Mouse (Mus musculus): ENCODE measurements around the gene Bsn. TPM values are rescaled to one million over a fixed set of nuclear protein-coding genes. Genes with fewer than 3 reads are reported as not detected.

The Bsn gene
- polyA plus RNA-seq, 1 experiment, result 0.56 TPM

- Histone ChIP-seq H3K36me3 (ENCODE audit: control insufficient read depth, insufficient read depth) (no peaks in the 10 kb centered on the region), H3K4me2 (ENCODE audit: low read depth) (no peak overlapping the region), H3K4me3 (no peak overlapping the region), H3ac (ENCODE audit: control insufficient read depth, insufficient read length) (no peak overlapping the region), H3K27me3 (ENCODE audit: control insufficient read depth, insufficient read depth, insufficient read length) (no peaks in the 10 kb centered on the region), H3K79me2 (ENCODE audit: control insufficient read depth, insufficient read depth) (no peaks in the 10 kb centered on the region)
- TF ChIP-seq POLR2AphosphoS2 (IDR thresholded peaks at IDR 0.05; ENCODE audit: insufficient read length, low read depth) (no peak), TCF3 (IDR thresholded peaks at IDR 0.05; ENCODE audit: insufficient read length, low read depth) (no peak)
Measured at GRCm38 (mm10) chr9:108139963-108140695, 50.1 kb downstream of the Bsn start.

DNA sequence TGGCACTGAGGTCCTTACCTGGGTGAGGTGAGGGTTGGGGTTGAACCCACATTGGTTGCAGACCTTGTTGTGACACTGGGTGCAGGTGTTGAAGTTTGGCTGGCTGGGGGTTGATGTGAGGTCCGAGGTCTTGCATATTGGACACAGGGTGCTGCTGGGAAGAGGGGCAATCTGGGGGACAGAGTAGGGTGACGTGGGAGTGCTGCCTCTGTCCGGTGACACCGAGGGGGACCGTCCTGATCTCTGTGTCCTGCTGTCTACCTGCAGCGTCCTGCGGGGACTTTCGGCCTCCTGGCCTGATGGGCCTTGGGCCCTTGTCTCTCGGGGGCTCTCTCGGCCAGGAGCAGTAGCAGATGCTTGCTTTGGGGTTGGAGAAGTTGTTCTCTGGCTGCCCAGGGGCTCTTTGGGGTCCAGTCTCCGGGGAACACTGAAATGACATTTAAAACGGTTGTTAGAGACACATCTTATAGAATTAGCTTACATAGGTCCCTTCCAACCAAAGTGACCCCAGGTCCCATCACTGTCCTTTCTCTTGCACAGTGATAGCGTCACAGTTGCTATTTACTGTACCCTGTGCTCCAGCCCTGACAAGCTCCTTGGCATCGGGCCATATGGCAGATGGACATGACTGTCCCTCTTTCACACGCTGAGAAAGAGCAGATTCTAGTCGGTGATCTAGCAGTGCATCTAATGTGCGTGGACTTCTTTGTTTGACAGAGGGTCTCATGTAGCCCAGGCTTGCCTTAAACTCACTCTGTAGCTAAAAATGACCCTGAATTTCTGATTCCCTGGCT lies 50.8 kb downstream of the Bsn start:
- H3ac ChIP-seq (ENCODE audit: control insufficient read depth, insufficient read length), result no peak overlapping the region
- no peaks in the 10 kb centered on the region for H3K79me2 ChIP-seq (ENCODE audit: control insufficient read depth, insufficient read depth)
- H3K36me3 ChIP-seq (ENCODE audit: control insufficient read depth, insufficient read depth), result no peaks in the 10 kb centered on the region

GRCm38 (mm10) chr9:108138118-108138517 lies 52.1 kb downstream of the Bsn start:
- Histone ChIP-seq H3K36me3 (ENCODE audit: control insufficient read depth, insufficient read depth) (no peaks in the 10 kb centered on the region), H3K79me2 (ENCODE audit: control insufficient read depth, insufficient read depth) (no peaks in the 10 kb centered on the region), H3K4me3 (no peak overlapping the region), H3K27me3 (ENCODE audit: control insufficient read depth, insufficient read depth, insufficient read length) (no peaks in the 10 kb centered on the region), H3K4me2 (ENCODE audit: low read depth) (peak overlapping the region; percentile 86), H3ac (ENCODE audit: control insufficient read depth, insufficient read length) (no peak overlapping the region)
- TF ChIP-seq MAX (IDR thresholded peaks at IDR 0.05; ENCODE audit: low read depth) (no peak), REST (IDR thresholded peaks at IDR 0.05; ENCODE audit: insufficient read depth, insufficient read length) (no peak), E2F4 (IDR thresholded peaks at IDR 0.05; ENCODE audit: insufficient read depth) (no peak), MYOG (IDR thresholded peaks at IDR 0.05; ENCODE audit: control insufficient read depth in 1 of 3, insufficient read depth in 1 of 3, insufficient read length in 2 of 3, low read depth in 2 of 3) (no peak), TCF3 (IDR thresholded peaks at IDR 0.05; ENCODE audit: insufficient read length, low read depth) (no peak), POLR2A (IDR thresholded peaks at IDR 0.05; ENCODE audit: insufficient read length, low read depth) (no peak), CEBPB (IDR thresholded peaks at IDR 0.05; ENCODE audit: insufficient read depth, poor library complexity, severe bottlenecking) (no peak), SRF (IDR thresholded peaks at IDR 0.05; ENCODE audit: control insufficient read depth, insufficient read length, low read depth) (no peak), USF1 (IDR thresholded peaks at IDR 0.05; ENCODE audit: low read depth) (no peak), TCF12 (IDR thresholded peaks at IDR 0.05; ENCODE audit: insufficient read depth, poor library complexity, severe bottlenecking) (no peak), POLR2AphosphoS2 (IDR thresholded peaks at IDR 0.05; ENCODE audit: insufficient read length, low read depth) (no peak)

More for the DNA sequence above, 50.8 kb downstream of the Bsn start:
- no peaks in the 10 kb centered on the region for H3K27me3 ChIP-seq (ENCODE audit: control insufficient read depth, insufficient read depth, insufficient read length)
- TF ChIP-seq TCF3 (IDR thresholded peaks at IDR 0.05; ENCODE audit: insufficient read length, low read depth) (no peak), MAX (IDR thresholded peaks at IDR 0.05; ENCODE audit: low read depth) (no peak), MYOD1 (IDR thresholded peaks at IDR 0.05; ENCODE audit: control insufficient read depth in 1 of 3, insufficient read length in 2 of 3, low read depth in 2 of 3) (no peak), POLR2AphosphoS2 (IDR thresholded peaks at IDR 0.05; ENCODE audit: insufficient read length, low read depth) (no peak), CEBPB (IDR thresholded peaks at IDR 0.05; ENCODE audit: insufficient read depth, poor library complexity, severe bottlenecking) (no peak), E2F4 (IDR thresholded peaks at IDR 0.05; ENCODE audit: insufficient read depth) (no peak), MYOG (IDR thresholded peaks at IDR 0.05; ENCODE audit: control insufficient read depth in 1 of 3, insufficient read depth in 1 of 3, insufficient read length in 2 of 3, low read depth in 2 of 3) (no peak), SRF (IDR thresholded peaks at IDR 0.05; ENCODE audit: control insufficient read depth, insufficient read length, low read depth) (no peak), POLR2A (IDR thresholded peaks at IDR 0.05; ENCODE audit: insufficient read length, low read depth) (no peak), TCF12 (IDR thresholded peaks at IDR 0.05; ENCODE audit: insufficient read depth, poor library complexity, severe bottlenecking) (no peak), USF1 (IDR thresholded peaks at IDR 0.05; ENCODE audit: low read depth) (no peak), REST (IDR thresholded peaks at IDR 0.05; ENCODE audit: insufficient read depth, insufficient read length) (no peak)
- H3K4me3 ChIP-seq, result no peak overlapping the region
- no peak overlapping the region for H3K4me2 ChIP-seq (ENCODE audit: low read depth)

DNA sequence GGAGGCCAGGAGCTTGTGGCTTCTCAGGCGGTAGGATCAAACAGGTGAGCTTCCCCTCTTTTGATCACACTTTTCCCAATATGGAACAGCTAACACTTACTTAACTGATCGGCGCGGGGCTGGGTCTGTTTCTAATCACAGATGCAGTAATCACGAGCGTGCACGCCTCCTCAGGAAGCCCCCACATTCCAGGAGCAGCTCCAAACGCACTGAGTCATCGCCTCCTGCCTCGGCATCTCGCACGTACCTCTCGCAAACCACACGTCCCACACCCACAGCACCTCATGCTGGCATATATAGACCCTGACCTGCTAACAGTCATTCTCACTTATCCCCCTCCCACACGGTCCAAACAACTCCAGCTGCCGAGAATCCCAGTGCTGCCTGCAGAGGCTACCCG lies 52.7 kb downstream of the Bsn start:
- Histone ChIP-seq H3K27me3 (ENCODE audit: control insufficient read depth, insufficient read depth, insufficient read length) (no peaks in the 10 kb centered on the region), H3K36me3 (ENCODE audit: control insufficient read depth, insufficient read depth) (no peaks in the 10 kb centered on the region), H3ac (ENCODE audit: control insufficient read depth, insufficient read length) (no peak overlapping the region), H3K79me2 (ENCODE audit: control insufficient read depth, insufficient read depth) (no peaks in the 10 kb centered on the region), H3K4me2 (ENCODE audit: low read depth) (peak overlapping the region; percentile 86), H3K4me3 (no peak overlapping the region)
- TF ChIP-seq MYOD1 (IDR thresholded peaks at IDR 0.05; ENCODE audit: control insufficient read depth in 1 of 3, insufficient read length in 2 of 3, low read depth in 2 of 3) (peak in 2 of 3 experiments; percentile 14 to 75), CEBPB (IDR thresholded peaks at IDR 0.05; ENCODE audit: insufficient read depth, poor library complexity, severe bottlenecking) (no peak), REST (IDR thresholded peaks at IDR 0.05; ENCODE audit: insufficient read depth, insufficient read length) (no peak), MYOG (IDR thresholded peaks at IDR 0.05; ENCODE audit: control insufficient read depth in 1 of 3, insufficient read depth in 1 of 3, insufficient read length in 2 of 3, low read depth in 2 of 3) (peak in 1 of 3 experiments; percentile 64)
